Mouse (Mus musculus): ENCODE results near the gene Ces1h.

Ces1h gene

DNA sequence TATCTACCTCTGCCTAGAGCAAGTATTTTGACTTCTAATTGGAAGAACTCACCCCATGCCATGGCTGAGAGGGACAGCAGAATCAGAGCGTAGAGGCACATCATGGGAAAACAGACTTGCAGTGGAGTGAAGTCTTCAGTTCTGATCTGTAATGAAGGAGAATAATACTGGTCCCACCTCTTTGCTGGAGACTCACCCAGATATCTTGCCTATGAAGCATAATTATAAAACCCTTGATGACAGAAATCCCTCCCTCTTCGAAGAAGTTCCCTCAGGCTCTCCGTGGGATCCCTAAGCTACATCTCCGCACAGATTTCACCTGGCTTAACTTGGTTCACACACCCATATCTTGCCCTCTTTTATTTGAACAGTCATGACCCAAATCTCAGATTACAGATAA, at the start of gene Ces1h:
Gene Ces1h, minus strand, starts transcription at position 101 of the 400 bp plus-strand sequence.
- DNase-seq: no peak

DNA sequence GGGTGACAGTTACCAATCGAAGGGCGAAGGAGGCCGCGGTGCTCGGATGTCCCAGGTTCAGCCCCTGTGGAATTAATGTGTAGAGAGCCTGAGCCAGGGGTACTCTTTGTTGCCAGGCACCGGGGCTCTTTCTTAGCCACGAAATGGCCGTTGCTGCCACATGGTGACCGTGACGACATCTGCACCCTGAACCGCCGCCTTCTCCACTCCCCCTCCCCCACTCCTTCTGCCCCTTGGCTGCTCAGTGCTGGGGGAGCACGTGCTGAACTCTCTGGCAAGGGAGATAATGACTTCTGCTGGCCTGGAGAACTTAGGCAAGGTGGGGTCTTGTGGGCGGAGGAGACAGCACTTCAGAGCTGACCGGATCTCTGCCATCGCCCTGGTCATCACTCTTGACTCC, 47.7 kb upstream of the Ces1h start:
- no peak for DNase-seq

DNA sequence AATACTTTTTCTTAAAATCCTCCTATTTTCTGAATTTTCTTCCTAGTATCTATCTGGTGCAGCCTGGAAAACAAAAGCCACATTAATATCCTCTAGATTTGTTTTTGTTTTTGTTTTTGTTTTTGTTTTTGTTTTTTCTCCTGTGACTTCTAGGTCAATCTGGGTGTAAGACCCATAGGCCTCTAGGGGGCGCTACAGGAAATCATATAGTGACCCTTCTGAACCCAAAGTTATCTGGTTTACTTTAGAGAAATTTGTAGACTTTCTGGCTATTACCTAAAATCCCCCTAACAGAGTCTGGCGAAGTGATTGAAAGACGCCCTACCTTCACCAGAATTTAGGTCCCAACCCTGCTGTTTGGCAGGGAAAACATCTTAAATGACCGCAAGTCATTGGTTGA, 35.9 kb upstream of the Ces1h start:
- DNase-seq: no peak

DNA sequence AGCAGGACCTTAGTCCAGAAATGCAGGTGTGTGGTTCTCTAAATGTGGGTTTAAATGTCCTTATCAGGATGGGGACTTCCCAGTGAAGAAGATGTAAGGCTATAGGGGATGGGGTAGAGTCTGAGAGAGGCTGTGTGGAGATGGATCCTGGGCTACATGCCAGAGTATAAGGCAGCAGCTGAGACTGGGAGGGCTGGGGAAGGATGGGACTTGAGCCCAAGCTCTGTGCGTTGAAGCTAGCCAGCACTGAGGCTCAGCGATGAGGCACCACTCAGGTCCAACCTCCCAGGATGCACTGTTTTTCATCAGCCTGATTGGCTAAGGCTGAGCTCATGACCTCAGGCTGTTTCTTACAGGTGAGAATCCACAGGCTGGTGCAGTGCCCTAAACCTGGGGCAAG, 29.3 kb upstream of the Ces1h start:
- no peak for DNase-seq

DNA sequence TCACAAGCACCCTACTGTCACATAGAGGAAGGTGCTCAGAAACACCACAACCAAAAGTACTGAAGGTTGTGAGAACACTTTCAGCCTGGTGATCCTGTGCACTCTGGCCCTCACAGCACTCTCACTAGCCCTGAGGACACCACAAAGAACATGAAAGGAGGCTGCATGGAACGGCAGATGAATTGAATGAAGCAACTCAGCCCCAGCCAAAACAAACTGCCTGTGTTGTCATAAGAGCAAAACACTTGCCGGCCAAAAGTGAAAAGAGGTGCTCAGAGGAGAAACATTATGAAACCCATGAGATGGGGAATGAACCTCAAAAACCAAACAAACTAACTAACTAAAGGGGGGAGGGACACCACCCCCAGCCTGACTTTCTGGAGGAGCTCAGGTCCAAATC, 20.2 kb upstream of the Ces1h start:
- DNase-seq: no peak

DNA sequence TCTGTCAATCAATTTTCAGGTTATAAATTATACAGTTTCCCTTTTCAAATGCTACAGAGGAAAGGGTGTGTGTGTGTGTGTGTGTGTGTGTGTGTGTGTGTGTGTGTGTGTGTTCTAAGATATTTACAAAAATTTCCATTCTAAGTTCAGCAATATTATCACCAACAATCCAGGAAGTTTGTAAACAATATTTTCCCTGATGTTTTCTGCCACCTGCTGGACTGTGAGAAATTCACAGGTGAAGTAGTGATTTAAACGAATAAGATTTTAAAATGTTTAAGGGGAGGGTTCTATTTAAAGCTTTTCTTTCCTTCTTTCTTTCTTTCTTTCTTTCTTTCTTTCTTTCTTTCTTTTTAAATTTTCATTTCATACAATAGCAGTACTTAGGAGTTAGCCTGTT, 18.5 kb upstream of the Ces1h start:
- DNase-seq: peak; percentile 46

DNA sequence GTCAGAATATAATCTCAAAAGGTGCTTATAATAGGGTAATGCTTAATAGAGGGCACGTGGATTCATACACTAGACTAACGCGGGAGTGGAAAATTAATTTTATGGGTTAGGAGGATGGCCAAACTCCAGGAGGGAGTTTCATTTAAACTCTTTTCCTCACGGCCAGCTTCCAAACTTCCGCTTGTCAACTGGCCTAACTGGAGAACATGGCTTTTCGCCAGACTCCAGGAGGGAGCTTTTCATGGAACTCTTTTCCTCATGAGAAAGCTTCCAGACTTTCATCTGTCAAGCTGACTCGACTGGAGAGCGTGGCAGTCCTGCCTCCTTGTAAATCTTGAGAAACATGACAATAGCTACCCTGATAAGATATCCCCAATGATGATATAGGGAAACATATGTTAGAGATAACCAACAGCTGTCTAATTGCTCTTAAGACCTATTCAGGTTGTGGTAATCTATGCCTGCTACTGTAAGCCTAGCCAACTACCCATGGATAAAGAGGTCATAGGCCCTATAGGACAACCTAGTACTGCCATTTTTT, 14.6 kb upstream of the Ces1h start:
- DNase-seq: peak; percentile 2

DNA sequence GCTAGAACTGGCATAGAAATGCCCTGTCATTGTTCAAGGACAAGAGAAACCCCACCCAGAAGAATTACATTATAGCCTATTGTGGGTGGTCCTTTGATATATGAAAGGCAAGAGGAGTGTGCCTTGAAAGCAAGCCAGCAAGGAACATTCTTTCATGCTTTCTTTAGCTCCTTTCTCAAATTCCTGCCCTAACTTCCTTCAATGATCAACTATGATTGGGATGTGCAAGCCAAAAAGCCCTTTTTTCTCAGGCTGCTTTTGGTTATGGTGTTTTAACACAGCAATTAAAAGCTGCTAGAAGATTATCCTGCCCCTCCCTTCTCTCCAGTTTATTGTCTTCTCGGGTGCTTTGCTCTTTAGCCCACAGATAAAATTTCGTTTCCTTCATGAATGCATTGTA, 10.0 kb downstream of the Ces1h start:
- no peak for DNase-seq

DNA sequence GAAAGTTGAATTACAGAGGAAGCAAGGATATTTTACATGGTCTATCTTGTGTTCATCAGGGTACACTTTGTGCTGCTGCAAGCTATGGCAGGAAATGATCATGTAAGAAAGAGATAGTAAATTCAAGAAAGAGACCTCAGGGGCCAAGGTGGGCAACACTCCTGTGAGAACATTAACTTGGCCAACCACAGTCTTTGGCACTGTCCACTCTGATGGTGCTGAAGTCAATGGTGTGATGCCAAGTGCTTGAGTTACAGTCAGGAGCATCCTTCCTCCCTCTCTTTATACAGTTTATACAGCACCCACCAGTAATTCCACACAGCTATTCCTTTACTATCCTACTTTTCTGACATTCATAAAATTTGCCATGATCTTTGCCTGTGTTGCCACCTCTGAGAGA, 19.4 kb downstream of the Ces1h start:
- no peak for DNase-seq

DNA sequence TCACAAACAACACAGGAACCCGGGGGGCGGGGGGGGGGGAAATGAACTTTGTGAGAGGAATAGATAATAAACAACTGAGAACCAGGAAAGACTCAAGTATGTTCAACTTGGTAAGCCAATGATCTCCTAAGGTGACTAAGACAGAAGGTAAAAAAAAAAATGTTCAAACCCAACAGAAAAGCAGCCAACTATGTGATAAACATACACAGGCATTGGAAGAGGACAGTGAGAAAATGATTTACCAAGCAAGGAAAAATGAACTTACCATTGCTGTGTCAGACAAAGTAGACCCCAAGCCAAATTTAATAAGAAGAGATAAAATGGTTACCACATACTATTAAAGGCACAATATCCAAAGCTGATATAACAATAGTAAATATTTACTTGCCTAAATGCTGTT, 40.0 kb downstream of the Ces1h start:
- no peak for DNase-seq

DNA sequence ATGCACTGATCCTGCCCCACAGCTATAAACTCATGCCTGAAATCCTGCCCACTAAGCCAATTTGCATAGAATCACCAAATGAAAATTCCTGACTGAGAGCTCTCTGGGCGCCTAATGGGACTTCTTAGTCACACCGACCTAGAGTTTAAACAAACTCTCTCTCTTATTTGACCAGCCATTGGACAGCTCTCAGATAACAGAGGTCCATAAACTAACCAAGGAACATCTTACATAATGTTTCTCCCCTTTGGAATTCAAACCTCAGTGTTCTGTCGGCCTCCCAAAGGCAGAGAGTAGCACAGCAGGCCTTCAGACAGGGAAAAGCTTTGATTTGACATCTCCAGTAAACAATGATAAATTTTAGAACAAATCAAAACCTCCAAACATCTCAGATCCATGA, 42.3 kb downstream of the Ces1h start, which contains the start of gene Ces1g:
Gene Ces1g, minus strand, starts transcription at position 102 of the 400 bp plus-strand sequence.
- no peak for DNase-seq

DNA sequence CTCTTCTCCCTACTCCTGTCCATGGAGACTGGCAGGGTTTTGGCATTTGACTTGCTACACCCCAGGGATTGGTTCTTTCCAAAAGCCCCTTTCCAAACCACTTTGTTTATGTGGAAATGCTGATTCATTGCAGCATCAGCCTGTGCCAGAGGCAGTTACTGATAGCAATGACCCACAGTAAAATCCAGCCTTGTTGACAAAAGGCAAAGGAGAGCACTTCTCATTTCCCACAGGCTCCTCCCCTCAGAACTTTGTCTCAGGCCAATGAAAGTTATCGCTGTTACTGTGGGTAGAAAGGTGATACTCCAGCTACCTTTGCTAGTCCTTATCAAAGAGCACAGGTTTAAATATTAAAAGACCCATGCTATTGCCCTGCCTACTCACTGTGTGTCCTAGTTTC, 46.8 kb downstream of the Ces1h start:
- no peak for DNase-seq

DNA sequence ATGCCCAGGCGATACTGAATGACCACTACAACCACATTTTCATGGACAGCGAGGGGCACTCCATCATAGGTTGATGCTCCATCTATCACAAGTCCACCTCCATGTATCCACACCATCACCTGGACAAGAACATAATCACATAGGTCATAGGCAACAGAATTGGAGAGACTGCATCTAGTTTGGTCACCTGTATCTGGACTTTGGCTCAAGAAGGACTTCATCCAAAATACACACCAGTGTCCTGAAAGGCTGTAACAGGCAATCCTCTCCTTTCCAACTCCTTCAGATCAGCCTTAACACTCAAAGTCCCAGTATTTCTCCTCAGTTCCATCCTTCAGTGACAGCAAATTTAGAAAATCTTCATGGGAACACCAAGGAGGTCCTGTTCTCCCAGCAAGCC, 48.4 kb downstream of the Ces1h start:
- DNase-seq: no peak

DNA sequence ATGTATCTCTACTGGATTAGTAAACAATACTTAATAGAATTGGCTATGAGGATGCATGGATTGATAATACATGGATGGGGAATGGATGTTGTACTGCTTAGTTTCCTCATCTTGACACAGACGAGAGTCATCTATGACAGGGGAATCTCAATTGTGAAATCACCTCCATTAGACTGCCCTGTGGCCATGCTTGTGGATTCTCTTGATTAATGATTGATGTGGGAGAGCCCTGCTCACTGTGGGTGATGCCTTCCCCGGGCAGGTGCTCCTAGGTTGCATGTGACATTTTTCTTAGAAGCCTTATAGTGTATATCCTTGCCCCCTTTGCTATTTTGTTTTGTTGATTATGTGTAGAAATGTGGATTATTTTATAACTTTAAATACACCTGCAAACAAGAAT, 54.4 kb downstream of the Ces1h start:
- DNase-seq: no peak

DNA sequence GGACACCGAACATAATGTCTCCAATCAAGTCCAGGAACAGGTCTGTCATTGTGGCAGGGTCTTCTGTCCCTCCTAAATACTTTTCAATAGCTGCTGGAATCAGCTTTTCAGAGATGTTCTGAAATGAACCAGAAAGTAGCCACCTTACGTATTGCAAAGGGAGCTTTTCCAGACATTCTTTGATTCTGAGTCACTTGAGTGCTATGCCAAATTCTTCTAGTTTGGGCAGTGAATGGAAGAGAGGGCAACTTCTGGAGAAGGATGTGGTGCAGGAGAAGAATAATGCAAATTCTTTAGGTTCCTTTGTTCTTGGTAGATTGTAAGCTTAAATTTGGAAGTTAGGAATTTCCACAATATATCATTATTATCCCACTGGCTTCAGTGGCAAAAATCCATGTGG, 62.5 kb downstream of the Ces1h start:
- no peak for DNase-seq

DNA sequence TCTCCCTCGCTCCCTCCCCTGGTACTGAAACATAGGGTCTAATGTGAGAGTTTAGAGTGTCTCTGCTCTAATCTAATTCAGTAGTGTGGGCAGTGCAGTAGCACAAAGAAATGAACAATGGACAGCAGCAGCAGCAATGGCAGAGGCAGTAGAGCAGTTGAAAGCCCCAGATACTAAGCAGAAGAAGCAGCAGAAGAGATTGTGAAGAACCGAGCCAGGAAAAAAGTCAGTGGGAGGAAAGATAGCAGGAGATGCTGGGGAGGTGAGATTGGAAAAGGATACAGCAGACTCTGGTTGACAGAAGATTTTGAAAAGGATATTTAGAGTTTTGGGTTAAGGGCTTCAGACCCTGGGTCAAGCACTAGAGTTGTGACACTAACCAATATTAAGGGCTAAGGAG, 64.0 kb downstream of the Ces1h start:
- no peak for DNase-seq

Data from lung, postnatal 14 days (tissue).